In the genomic region with DNA sequence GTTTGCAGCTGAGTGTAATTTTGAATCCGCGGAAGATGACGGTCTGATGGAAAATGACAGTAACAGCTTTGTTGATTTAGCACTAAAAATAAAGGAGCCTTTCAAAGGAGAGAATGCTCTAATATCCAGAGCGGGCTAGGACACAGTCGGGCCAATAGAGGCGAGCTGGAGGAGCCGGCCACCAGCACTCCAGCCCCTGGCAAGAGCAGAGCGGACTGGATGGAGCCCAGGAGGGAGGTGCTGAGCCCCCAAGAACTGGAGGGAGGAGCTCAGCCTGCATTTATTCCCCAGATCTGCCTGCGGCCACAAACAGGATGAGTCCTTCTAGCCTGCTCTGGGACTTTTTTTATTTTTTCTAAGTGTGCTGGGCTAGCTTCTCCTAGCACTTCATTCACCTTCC, we compare ENCODE assay signal across 8 mouse cellular contexts.
DNase-seq lines count a peak whose midpoint lies in the region; ATAC-seq lines count a peak whose summit lies in the region.

No protein-coding gene starts in this region.

- 0 out of 2 replicates have a peak, but pooled peaks cover 2% of the 10 kb centered on the region for H3K9me3 ChIP-seq in kidney, embryonic 16.5 days (ENCODE audit: low read length)

- H3K27ac ChIP-seq in kidney, embryonic 16.5 days (ENCODE audit: low read length) = no peak overlapping the region

- WGBS in kidney, embryonic 16.5 days = 55% methylated on average over 9 of the region's 9 CpGs

- H3K4me2 ChIP-seq in kidney, embryonic 16.5 days (replicated peaks; ENCODE audit: low read depth, low read length) = no peak overlapping the region

- no peak for DNase-seq in kidney, adult 18-20 months
- peak; percentile 7 for DNase-seq in cerebellum, adult 8-10 months
- DNase-seq in frontal cortex, postnatal 36 days (ENCODE audit: low spot score in 2 of 2) = peak; percentile 16 to 20
- peak; percentile 36 to 42 for DNase-seq in layer of hippocampus, adult 8-10 months (ENCODE audit: low spot score in 2 of 2)
- DNase-seq in right cerebral cortex, postnatal 10 days (ENCODE audit: low spot score in 2 of 2) = peak; percentile 65 to 76
- DNase-seq in adrenal gland, postnatal 4 days (ENCODE audit: low spot score in 2 of 2) = no peak
- no peak for DNase-seq in spleen, adult 12 weeks (ENCODE audit: low spot score)

- no peak overlapping the region for H3K4me3 ChIP-seq in kidney, embryonic 16.5 days (ENCODE audit: low read length)

- ATAC-seq in kidney, embryonic 16.5 days (ENCODE audit: low FRiP score, low TSS enrichment) = 0 out of 2 replicates have a peak, but pooled peaks have one; percentile 54

- no peak overlapping the region for H3K9ac ChIP-seq in kidney, embryonic 16.5 days (replicated peaks; ENCODE audit: low read length)

- H3K4me1 ChIP-seq in kidney, embryonic 16.5 days (ENCODE audit: insufficient read depth, low read length) = no peaks in the 10 kb centered on the region

- no peaks in the 10 kb centered on the region for H3K36me3 ChIP-seq in kidney, embryonic 16.5 days (ENCODE audit: insufficient read depth, low read length)

- no peaks in the 10 kb centered on the region for H3K27me3 ChIP-seq in kidney, embryonic 16.5 days (ENCODE audit: insufficient read depth, low read length)

Comparison
In these comparisons a context has a peak if more than half of its experiments do, and no peak if none do; other contexts are left out.
1. DNase-seq: peak in cerebellum, adult 8-10 months (single experiment), frontal cortex, postnatal 36 days (2 of 2), layer of hippocampus, adult 8-10 months (2 of 2) and right cerebral cortex, postnatal 10 days (2 of 2); none in kidney, adult 18-20 months (single experiment), adrenal gland, postnatal 4 days (0 of 2) and spleen, adult 12 weeks (single experiment).